Mouse (Mus musculus) heart, embryonic 15.5 days (tissue): ENCODE results near the gene Abcb5. TPM values are rescaled to one million over a fixed set of nuclear protein-coding genes. Genes with fewer than 3 reads are reported as not detected.

Experiments used
- ATAC-seq: fragments of 200-750 bp; cut with Nextera tagmentation; replicated peaks from 2 replicates; pipeline ENCODE4 v1.8.0; 2017; ENCODE audit warnings: low read depth, moderate TSS enrichment; ENCODE audit not compliant: insufficient number of reproducible peaks, insufficient read depth, low FRiP score
- H3K27ac ChIP-seq: fragments of 300-500 bp; sonication (generic); 2 replicates; pipeline ENCODE4 v1.5.1; 2015; ENCODE audit warnings: mild to moderate bottlenecking, inconsistent platforms
- H3K27me3 ChIP-seq: fragments of 300-500 bp; sonication (generic); 2 replicates; pipeline ENCODE4 v1.6.1; 2015; ENCODE audit warnings: inconsistent platforms
- H3K36me3 ChIP-seq: fragments of 300-500 bp; sonication (generic); 2 replicates; pipeline ENCODE4 v1.6.1; 2015; ENCODE audit warnings: mild to moderate bottlenecking, inconsistent platforms
- H3K4me1 ChIP-seq: fragments of 300-500 bp; sonication (generic); replicated peaks from 2 replicates; pipeline ENCODE4 v1.6.1; 2015; ENCODE audit warnings: inconsistent platforms
- H3K4me2 ChIP-seq: fragments of 300-500 bp; sonication (generic); 2 replicates; pipeline ENCODE4 v1.6.1; 2015; ENCODE audit warnings: inconsistent platforms, mild to moderate bottlenecking, moderate library complexity
- H3K4me3 ChIP-seq: fragments of 300-500 bp; sonication (generic); 2 replicates; pipeline ENCODE4 v1.5.1; 2015; ENCODE audit warnings: mild to moderate bottlenecking, inconsistent platforms
- H3K9ac ChIP-seq: fragments of 300-500 bp; sonication (generic); 2 replicates; pipeline ENCODE4 v1.6.1; 2015; ENCODE audit warnings: mild to moderate bottlenecking, inconsistent platforms
- H3K9me3 ChIP-seq: fragments of 300-500 bp; sonication (generic); replicated peaks from 2 replicates; pipeline ENCODE4 v1.6.1; 2016; ENCODE audit warnings: inconsistent platforms
- WGBS: fragments of 180-500 bp; shearing (Covaris S2); methylation state at CpG from one replicate; pipeline ENCODE4 v1.1.7; 2015; ENCODE audit warnings: mixed read lengths; 5-methylcytosine and 5-hydroxymethylcytosine counted together
- polyA plus RNA-seq: library from polyadenylated mRNA; unstranded; fragments of >200 nt; fragmentation: Nextera tagmentation; extraction: Ambion mirVana; gene quantifications from 2 replicates; pipeline ENCODE4 v1.2.1, GENCODE M21; 2015

The Abcb5 gene
- polyA plus RNA-seq, 1 experiment from 2014 or later = not detected

DNA sequence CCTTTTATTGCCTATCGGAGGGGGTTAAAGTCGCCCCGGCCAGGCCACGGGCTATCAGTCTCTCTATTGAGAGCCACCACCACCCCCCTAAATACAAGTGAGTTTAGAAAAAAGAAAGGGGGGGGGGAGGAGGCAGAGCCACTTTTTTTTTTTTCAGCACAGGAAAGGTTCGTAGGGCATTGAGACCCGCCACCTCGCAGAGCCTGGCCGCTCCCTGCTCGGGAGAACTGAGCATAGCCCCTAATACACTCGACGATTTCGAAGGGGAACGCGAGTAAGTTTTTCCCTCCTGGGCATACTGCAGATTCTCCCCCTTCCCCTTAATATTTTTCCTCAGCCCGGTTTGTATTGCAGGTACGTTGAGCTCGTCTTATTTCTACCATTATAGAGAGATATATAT lies 118.8 kb downstream of the Abcb5 start:
- Histone ChIP-seq H3K9ac (no peak overlapping the region), H3K36me3 (no peaks in the 10 kb centered on the region), H3K9me3 (no peaks in the 10 kb centered on the region), H3K4me2 (peak overlapping the region; percentile 92), H3K27me3 (peaks cover 94% of the 10 kb centered on the region), H3K4me1 (peaks cover 36% of the 10 kb centered on the region), H3K27ac (no peak overlapping the region), H3K4me3 (peak overlapping the region; percentile 57)
- under 1% methylated on average over 17 of the region's 17 CpGs for whole genome bisulfite sequencing
- no peak for ATAC-seq

DNA sequence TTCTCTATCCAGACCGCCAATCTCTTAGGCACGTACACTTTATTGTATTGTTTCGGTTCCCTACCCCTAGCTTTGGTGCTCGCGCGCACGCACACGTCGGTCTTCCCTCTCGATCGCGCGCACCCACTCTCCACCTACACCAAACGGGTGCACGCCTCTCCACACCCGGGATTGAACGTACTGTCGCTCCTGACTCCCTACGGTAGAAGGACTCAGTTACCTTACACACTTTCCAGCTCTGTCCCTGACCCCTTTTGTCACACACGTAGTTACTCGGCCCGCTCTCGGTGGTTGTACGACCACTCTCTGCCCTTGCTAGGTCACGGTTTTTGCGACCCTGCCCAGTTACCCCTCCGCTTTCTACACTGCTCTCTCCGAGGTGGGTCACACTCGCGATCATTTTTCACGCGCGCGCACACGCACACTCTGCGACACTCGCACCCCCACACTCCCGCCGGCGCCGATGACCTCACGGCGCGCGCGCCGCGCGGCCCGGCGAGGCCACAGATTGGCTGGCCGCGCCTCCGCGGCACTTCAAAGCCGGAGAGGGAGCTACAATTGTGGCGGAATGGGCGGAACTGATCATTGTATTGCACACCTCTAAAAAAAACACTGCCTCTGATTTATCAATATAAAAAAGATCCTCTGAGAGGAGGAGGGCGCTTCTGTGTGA lies 119.4 kb downstream of the Abcb5 start:
- Histone ChIP-seq H3K36me3 (no peaks in the 10 kb centered on the region), H3K9ac (no peak overlapping the region), H3K4me1 (peaks cover 36% of the 10 kb centered on the region), H3K4me2 (peak overlapping the region; percentile 92), H3K27ac (no peak overlapping the region), H3K27me3 (peaks cover 93% of the 10 kb centered on the region), H3K9me3 (no peaks in the 10 kb centered on the region), H3K4me3 (peak overlapping the region; percentile 57)
- WGBS = under 1% methylated on average over 59 of the region's 59 CpGs
- ATAC-seq = 0 out of 2 replicates have a peak, but pooled peaks have one; percentile 18

DNA sequence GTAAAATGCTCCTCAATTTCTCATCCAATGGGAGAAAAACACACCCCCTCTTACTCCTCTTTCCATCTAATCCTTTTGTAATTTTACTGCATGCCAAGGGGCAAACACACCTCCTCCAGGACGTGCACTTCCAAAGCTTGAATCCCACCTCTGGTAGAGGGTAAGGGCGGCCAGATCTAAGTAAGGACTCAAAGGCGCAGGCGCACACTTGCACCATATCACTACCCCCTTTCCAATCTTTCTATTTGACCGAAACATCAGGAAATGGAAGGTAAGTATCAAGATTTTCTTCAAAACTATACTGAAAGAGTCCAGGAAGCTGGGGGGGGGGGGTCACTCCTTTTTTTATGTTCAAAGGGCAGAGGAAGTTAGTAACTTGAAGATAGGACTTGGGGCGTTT lies 120.0 kb downstream of the Abcb5 start, which contains the start of gene Sp8:
TSS of gene Sp8 (plus strand) at position 109 of the 400 bp plus-strand sequence.
- H3K9ac ChIP-seq = no peak within 1 kb of the TSS
- ATAC-seq = no peak
- no peaks in the 10 kb centered on the region for H3K36me3 ChIP-seq
- WGBS = 2% methylated on average over 6 of the region's 6 CpGs
- no peaks in the 10 kb centered on the region for H3K9me3 ChIP-seq
- H3K4me3 ChIP-seq = peak within 1 kb of the TSS; percentile 57
- no peak within 1 kb of the TSS for H3K27ac ChIP-seq
- H3K4me2 ChIP-seq = peak within 1 kb of the TSS; percentile 92
- H3K27me3 ChIP-seq = peaks cover 96% of the 10 kb centered on the region
- peaks cover 36% of the 10 kb centered on the region for H3K4me1 ChIP-seq

DNA sequence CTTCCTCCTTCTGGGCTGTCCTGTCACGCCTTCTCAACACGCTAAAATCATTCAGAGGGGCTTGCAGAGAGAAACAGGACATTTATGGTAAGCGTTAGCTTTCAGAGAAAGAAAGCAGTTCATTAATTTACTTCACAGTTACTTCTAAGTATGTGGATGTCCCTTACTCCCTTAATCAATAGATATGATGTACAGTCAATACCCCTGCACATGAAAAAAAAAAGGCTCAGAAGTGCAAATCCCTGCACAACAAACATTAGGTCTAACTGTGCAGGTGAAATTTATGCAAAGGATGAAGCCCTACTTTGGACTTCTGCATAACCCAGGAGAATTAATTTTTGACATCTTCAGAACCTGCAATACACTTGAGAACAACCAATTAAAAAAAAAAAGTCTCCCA lies 120.9 kb downstream of the Abcb5 start:
- H3K9me3 ChIP-seq = no peaks in the 10 kb centered on the region
- H3K4me1 ChIP-seq = peaks cover 36% of the 10 kb centered on the region
- ATAC-seq = no peak
- H3K27me3 ChIP-seq = peaks cover 95% of the 10 kb centered on the region
- WGBS = 5% methylated on average over 3 of the region's 3 CpGs
- no peak overlapping the region for H3K4me3 ChIP-seq
- no peak overlapping the region for H3K4me2 ChIP-seq
- no peak overlapping the region for H3K27ac ChIP-seq
- no peaks in the 10 kb centered on the region for H3K36me3 ChIP-seq
- no peak overlapping the region for H3K9ac ChIP-seq

DNA sequence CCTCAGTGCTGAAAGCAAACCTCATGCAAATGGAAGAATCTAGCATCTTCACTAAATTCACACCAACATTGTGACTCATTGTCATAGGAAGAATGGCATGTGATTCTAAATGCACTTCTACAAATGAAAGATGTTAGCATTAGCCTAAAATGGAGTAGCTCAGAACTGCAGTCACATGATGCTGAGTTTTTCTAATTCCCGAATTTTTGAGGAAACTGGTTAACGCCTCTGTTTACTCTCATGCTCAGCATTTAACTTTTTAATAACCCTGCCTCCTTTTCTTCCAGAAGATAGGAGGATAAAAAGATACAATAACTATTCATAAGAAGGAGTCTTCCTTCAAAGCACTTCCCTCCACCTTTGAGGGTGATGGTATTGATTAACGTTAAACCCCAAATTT lies 121.4 kb downstream of the Abcb5 start:
- Histone ChIP-seq H3K27ac (no peak overlapping the region), H3K27me3 (peaks cover 95% of the 10 kb centered on the region), H3K9ac (no peak overlapping the region), H3K9me3 (no peaks in the 10 kb centered on the region), H3K4me2 (no peak overlapping the region), H3K4me1 (peaks cover 36% of the 10 kb centered on the region), H3K4me3 (no peak overlapping the region), H3K36me3 (no peaks in the 10 kb centered on the region)
- ATAC-seq = no peak
- 9% methylated on average over 3 of the region's 3 CpGs for WGBS

DNA sequence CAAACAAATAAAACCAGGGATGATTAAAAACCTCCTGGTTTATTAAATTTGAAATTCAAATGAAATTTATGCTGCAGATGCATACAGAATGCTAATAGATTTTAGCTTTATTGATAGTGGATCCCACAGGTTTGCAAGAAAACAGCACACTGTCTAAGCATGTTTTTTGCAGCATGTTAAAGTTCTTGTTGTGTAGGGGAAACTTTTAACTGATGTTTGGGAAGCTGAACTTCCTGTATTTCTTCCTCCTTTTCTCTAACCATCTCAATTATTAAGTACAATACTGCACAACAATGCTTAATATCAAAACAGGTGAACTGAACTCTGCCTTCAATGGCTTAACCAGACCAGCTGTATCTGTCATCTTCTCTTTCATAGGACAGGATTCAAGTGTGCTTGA lies 122.1 kb downstream of the Abcb5 start:
- no peak for ATAC-seq
- H3K4me2 ChIP-seq = no peak overlapping the region
- no peak overlapping the region for H3K9ac ChIP-seq
- no peak overlapping the region for H3K27ac ChIP-seq
- peaks cover 30% of the 10 kb centered on the region for H3K4me1 ChIP-seq
- no peak overlapping the region for H3K4me3 ChIP-seq
- H3K36me3 ChIP-seq = no peaks in the 10 kb centered on the region
- peaks cover 95% of the 10 kb centered on the region for H3K27me3 ChIP-seq
- no peaks in the 10 kb centered on the region for H3K9me3 ChIP-seq

DNA sequence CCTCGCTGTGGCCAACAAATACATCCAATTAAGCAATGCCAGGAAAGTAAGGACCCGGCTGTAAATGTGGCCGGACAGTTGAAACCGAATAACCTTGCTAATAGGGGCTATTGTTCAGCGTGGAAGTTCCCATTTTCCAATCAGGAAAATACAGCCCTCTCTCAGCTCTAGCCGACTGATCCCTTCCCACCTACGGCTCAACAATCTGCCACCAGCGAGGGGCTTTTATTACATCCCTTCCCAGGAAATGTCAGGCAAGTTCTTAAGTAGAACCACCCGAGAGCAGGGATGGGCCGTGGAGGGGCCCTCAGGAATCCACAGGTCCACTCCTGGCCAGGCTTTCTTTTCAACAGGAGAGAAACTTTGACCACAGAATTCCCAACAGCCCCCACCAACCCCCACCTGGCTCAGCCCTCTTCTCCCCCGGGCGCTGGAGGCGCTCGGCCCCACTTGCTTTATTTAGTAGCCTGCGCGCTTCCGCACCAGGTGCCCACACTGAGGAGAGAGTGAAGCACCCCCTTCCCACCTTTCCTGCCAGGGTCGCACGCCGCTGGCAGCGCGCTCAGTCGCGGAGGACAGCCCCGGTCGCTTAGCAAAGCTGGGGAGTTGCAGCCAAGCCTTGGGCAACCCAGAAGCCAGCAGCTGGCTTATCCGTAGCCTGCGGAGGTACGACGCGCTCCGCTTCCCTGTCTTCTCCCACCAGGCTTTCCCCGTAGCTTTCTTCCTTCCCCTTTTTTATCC lies 123.4 kb downstream of the Abcb5 start:
- Histone ChIP-seq H3K4me3 (peak overlapping the region; percentile 19; the same call in 1 of the 2 replicates), H3K4me2 (no peak overlapping the region), H3K36me3 (no peaks in the 10 kb centered on the region), H3K9ac (no peak overlapping the region), H3K27ac (no peak overlapping the region), H3K27me3 (peaks cover 95% of the 10 kb centered on the region), H3K4me1 (peaks cover 17% of the 10 kb centered on the region), H3K9me3 (no peaks in the 10 kb centered on the region)
- ATAC-seq = no peak
- WGBS = under 1% methylated on average over 33 of the region's 33 CpGs

DNA sequence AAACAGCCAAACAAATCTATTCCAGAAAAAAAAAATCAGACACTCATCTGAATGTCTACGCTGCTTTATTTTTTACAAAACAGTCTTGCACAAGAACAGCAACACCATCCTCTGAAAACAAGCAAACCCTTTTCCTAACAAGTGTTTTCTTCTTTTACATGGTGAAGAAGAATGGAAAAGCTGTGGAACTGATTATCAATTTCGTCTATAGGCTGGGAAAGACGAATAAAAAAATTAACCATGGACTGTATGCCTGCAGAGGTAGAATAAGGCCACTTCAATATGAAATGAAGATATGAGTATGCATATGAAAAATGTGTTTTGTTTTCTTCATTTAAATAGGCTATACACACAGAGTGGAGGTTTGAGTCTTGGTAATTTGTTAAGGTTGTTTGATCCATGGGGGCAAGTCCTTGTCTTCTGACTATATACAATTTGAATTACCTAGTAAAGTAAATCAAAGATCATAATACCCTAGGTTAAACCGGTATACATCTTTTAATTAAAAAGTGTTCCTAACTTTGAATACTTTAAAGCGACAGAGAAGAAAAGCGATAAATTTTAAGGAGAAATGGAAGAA lies 124.2 kb downstream of the Abcb5 start:
- Histone ChIP-seq H3K4me1 (peaks cover 16% of the 10 kb centered on the region), H3K9ac (no peak overlapping the region), H3K4me3 (no peak overlapping the region), H3K27ac (no peak overlapping the region), H3K36me3 (no peaks in the 10 kb centered on the region), H3K4me2 (no peak overlapping the region), H3K27me3 (peaks cover 95% of the 10 kb centered on the region), H3K9me3 (no peaks in the 10 kb centered on the region)
- ATAC-seq = no peak
- 8% methylated on average over 6 of the region's 6 CpGs for WGBS

DNA sequence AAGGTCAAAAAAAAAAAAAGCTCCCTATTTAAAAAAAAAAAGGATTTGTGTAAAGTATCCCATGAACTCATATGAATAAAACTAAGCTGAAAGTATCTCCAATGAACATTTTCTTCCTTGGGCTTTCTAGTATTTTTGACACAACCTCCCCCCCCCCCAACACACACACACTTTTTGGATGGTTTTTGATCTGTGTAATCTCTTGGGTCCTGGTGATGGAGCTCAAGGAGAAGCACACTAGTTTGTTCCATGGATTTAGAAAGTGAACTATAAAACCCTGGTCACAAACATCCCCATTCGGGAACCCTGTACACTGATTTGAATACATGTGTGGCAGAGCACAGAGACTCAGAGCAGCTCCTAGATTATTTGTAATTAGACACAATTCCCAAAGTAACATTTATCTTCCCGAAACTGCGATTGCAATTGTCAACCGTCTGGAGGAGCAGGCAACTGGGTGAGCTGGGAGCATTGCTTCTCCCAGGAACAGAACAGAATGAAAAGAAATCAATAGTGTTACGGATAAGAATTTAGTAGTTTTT lies 124.8 kb downstream of the Abcb5 start:
- Histone ChIP-seq H3K4me2 (no peak overlapping the region), H3K27ac (no peak overlapping the region), H3K27me3 (peaks cover 95% of the 10 kb centered on the region), H3K9ac (no peak overlapping the region), H3K36me3 (no peaks in the 10 kb centered on the region), H3K4me1 (peaks cover 16% of the 10 kb centered on the region), H3K9me3 (no peaks in the 10 kb centered on the region), H3K4me3 (no peak overlapping the region)
- no peak for ATAC-seq
- WGBS = 5% methylated on average over 5 of the region's 5 CpGs

DNA sequence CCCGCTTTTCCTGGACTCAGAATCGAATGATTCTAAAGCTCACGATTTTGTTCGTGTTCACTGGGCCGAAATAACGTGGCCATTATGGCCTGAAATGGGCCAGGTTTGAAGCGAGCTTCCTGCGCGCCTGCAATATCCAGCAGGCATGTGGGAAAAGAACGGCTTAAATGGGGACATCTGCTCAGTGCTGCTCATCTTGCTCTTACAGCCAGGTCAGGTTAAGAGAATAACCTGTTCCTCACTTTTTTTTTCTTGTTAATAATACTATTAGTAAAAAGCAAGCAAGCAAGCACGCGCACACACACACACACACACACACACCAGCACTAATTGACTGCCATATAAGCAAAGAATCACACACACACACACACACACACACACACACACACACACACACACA lies 125.4 kb downstream of the Abcb5 start:
- WGBS = 5% methylated on average over 12 of the region's 12 CpGs

DNA sequence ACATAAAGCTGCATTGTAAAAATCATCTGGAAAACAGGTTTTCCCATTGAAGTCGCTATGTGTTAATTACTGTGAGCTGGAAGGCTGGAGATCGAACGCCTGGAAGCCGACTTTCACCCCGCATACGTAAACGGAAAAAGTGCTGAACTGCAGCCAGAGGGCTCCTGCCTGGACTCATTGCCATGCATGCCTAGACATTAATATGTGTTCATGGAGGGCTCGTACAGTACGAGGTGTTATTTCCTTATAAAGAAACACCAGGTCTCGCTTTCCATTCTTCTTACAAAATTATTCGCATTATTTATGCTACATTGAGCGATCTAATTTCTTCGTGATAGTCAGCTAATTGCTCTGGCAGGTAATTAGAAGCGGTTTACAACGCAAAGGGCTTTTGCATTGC lies 125.9 kb downstream of the Abcb5 start:
- H3K27ac ChIP-seq = no peak overlapping the region
- ATAC-seq = no peak
- H3K4me1 ChIP-seq = peaks cover 17% of the 10 kb centered on the region
- no peak overlapping the region for H3K4me3 ChIP-seq
- H3K27me3 ChIP-seq = peaks cover 93% of the 10 kb centered on the region
- H3K4me2 ChIP-seq = no peak overlapping the region
- WGBS = 5% methylated on average over 15 of the region's 15 CpGs
- H3K9me3 ChIP-seq = no peaks in the 10 kb centered on the region
- H3K9ac ChIP-seq = no peak overlapping the region
- H3K36me3 ChIP-seq = no peaks in the 10 kb centered on the region

More for the DNA sequence above, 125.4 kb downstream of the Abcb5 start:
- peaks cover 95% of the 10 kb centered on the region for H3K27me3 ChIP-seq
- H3K9me3 ChIP-seq = no peaks in the 10 kb centered on the region
- H3K9ac ChIP-seq = no peak overlapping the region
- H3K4me1 ChIP-seq = peaks cover 17% of the 10 kb centered on the region
- no peaks in the 10 kb centered on the region for H3K36me3 ChIP-seq
- no peak overlapping the region for H3K27ac ChIP-seq
- ATAC-seq = no peak
- no peak overlapping the region for H3K4me2 ChIP-seq
- no peak overlapping the region for H3K4me3 ChIP-seq
